Mouse (Mus musculus) adrenal gland (tissue): ENCODE measurements around the gene Gm49378.

ENCODE experiments used
- intact Hi-C: fragments of 180-260 bp; cut with DNase I; formaldehyde crosslinking; loops from one replicate; pipeline ENCODE4 v1.15.1; 2025

The Gm49378 gene

DNA sequence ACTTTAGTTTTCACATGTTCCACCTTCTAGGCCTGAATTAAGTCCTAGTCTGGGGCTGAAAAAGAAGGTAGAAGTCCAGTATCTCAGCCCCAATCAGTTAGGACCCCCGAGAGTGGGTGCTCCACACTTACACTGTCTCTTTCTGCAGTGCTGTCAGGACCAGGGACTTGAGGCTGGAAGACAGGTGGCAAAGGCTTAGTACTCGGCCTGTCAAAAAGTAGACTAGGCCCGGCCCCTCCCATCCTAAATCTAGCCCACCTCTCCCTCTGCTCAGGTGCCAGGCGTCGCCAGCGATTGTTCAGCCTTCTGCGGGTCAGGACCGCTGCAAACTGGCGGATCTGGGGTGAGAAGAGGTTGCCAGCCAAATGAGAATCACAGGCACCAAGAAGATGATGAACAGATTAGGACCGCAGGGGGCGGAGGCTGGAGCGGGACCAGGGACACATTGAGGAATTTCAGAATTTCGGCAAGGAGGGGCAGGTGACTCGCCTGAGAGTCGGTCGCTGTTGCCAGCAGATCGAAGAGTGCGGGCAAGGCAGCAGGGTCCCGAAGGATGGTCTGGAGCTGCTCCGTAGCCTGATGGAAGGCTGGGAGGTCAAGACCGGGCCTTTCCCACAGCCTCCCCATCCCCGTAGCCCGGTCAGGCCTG is 2.7 kb downstream of the Gm49378 start:
- intact Hi-C loops, result loop anchor here (2.0 to 5.0 kb wide), 2 partner anchors 37 to 110 kb away; partner anchors contain the start of genes Dhrs1, Gmpr2, Nedd8 and Nop9

DNA sequence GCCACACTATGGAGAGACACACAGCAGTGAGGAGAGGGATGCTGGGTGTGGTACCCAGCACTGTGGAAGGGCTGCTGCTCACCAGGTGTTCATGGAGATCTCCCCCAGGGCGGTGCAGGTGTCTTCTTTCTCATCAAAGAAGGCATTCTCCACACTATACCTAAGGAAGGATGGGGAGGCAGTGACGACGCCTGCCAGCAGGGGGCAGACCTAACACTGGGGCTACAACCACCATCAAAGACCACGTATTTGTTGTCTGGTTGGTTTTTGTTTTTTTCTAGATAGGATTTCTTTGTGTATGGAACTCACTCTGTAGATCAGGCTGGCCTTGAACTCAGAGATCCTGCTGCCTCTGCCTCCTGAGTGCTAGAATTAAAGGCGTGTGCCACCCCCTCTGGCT is 8.4 kb downstream of the Gm49378 start:
- intact Hi-C loops, result loop anchor here (5.0 kb wide), 1 partner anchor 128 kb away; the partner anchor contains the start of gene Cideb

- intact Hi-C loops, result loop anchor here (5.0 kb wide), 1 partner anchor 129 kb away; the partner anchor contains the start of gene Cideb
Observed at GRCm38 (mm10) chr14:55628077-55628827, 9.4 kb downstream of the Gm49378 start.

DNA sequence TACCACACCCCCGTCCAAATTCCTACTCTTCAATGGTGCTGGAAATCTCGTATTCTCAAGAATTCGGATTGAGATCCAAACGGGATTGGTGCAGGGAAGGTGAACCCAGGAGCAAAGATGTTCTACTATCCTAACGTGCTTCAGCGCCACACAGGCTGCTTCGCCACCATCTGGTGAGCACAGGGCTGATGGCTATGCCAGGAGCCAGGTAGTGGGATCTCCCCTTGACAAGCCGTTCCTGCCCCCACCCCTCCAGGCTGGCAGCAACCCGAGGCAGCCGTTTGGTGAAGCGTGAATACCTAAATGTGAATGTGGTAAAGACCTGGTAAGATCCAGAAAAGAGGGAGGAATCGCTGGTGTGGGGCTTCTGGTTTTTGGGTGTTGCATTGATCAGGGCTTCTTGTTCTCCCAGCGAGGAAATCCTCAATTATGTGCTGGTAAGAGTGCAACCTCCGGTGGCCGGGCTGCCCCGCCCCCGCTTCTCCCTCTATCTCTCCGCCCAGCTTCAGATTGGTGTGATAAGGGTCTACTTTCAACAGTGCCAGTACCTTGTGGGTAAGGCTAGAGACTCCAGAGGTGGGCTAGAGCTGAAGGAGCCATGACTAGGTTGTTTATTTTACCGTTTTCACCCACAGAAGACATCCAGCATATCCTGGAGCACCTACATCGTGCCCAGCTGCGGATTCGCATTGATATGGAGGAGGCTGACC is 19.1 kb downstream of the Gm49378 start:
- intact Hi-C loops, result no loop called here

GRCm38 (mm10) chr14:55617822-55618221 is 19.9 kb downstream of the Gm49378 start, which contains the start of gene Rec8:
Gene Rec8, plus strand, starts transcription at chr14:55618037.
- intact Hi-C loops, result no loop called here

DNA sequence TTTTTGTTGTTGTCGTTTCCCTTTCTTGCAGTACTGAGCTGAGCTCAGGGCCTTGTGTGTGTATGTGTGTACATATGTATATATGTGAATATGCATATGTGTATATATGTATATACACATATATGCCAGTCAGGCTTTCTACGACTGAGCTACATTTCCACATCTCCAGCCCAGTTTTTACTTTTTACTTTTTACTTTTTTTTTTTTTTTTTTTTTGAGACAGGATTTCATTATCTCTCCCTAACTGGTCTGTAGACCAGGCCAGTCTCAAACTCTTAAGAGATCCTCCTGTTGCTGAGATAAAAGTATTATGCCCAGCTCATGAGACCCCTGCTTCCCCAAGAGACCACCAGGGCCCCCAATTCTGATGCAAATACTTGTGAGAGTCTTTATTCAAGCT is 20.9 kb downstream of the Gm49378 start:
- intact Hi-C loops, result no loop called here

DNA sequence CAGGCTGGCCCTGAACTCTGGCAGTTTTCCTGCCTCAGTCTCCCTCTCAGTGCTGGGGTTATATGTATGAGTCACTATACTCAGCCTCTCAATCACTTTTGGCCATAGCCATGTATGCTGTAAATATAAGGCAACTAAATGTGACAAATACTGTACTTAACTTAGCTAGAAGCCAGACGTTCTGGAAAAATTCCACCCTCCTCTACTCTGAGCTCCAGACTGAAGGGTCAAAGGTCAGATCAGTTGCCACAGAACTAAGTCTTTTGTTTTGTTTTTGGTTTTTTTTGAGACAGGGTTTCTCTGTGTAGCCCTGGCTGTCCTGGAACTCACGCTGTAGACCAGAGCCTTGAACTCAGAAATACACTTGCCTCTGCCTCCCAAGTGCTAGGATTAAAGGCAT is 21.8 kb downstream of the Gm49378 start:
- intact Hi-C loops, result no loop called here

DNA sequence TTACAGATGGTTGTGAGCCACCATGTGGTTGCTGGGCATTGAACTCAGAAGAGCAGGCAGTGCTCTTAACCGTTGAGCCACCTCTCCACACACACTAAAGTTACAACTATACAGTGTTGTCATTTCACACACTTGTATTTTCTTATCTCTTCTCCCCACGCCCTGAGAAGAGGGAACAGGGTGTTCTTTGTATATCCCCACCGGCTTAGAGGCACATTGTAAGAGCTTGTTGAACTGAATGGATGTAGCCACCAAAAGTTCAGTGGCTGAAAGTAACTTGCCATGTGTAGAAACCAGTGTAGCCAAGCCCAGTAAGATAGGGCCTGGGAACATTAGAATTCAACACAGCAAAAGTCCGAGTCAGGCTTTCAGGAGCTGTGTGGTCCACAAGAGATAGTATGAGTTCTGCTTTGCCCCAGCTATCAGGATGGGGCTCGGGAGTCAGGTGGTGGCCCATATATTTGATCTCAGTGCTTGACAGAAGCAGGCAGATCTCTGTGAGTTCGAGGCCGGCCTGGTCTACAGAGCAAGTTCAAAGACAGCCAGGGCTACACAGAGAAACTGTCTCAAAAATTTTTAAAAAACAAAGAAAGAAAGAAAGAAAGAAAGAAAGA is 23.0 kb downstream of the Gm49378 start:
- intact Hi-C loops, result no loop called here

GRCm38 (mm10) chr14:55613346-55613745 is 24.3 kb downstream of the Gm49378 start:
- intact Hi-C loops, result no loop called here

DNA sequence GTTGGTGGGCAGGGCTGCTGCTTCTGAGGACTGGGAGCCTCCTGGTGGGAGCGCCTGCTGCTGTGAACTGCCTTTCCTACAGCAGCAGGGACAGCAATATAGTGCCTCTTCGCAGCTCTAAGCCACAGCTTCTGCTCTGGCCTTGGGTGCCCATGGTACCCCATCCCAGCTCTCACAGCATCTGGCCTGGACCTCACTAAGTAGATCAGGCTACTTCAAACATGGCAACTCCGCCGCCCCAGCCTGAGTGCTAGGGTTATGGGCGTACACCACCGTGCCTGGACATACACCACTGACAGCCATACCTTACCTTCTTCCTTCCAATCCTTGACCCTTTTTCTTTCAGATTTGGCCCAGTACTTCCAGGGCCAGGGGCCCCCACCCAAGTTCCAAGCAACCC is 29.4 kb downstream of the Gm49378 start:
- intact Hi-C loops, result no loop called here

GRCm38 (mm10) chr14:55605743-55606459 is 31.8 kb downstream of the Gm49378 start:
- intact Hi-C loops, result no loop called here

GRCm38 (mm10) chr14:55604823-55605222 is 32.9 kb downstream of the Gm49378 start:
- intact Hi-C loops, result loop anchor here (5.0 kb wide), 1 partner anchor 108 kb away; no protein-coding TSS in a partner anchor

- intact Hi-C loops, result loop anchor here (5.0 kb wide), 1 partner anchor 107 kb away; no protein-coding TSS in a partner anchor
Observed at GRCm38 (mm10) chr14:55603633-55604576, 33.8 kb downstream of the Gm49378 start.

DNA sequence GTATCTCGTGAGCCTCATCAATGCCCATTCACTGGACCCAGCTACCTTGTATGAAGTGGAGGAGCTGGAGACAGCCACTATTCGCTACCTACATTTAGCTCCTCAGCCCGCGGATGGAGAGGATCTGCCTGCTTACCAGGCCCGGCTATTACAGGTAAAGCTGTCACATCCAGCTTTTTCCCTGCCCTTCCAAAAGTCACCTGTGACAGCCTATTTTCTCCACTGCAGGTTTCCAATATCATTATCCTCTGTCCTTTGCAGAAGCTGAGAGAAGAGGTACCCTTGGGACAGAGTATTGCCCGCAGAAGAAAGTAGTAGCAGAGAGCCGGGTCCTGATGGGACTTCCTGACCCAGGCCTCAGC is 34.4 kb downstream of the Gm49378 start, which contains the start of gene Irf9:
Gene Irf9, plus strand, starts transcription at position 301 of the 362 bp plus-strand sequence.
- intact Hi-C loops, result loop anchor here (5.0 kb wide), 1 partner anchor 106 kb away; no protein-coding TSS in a partner anchor

DNA sequence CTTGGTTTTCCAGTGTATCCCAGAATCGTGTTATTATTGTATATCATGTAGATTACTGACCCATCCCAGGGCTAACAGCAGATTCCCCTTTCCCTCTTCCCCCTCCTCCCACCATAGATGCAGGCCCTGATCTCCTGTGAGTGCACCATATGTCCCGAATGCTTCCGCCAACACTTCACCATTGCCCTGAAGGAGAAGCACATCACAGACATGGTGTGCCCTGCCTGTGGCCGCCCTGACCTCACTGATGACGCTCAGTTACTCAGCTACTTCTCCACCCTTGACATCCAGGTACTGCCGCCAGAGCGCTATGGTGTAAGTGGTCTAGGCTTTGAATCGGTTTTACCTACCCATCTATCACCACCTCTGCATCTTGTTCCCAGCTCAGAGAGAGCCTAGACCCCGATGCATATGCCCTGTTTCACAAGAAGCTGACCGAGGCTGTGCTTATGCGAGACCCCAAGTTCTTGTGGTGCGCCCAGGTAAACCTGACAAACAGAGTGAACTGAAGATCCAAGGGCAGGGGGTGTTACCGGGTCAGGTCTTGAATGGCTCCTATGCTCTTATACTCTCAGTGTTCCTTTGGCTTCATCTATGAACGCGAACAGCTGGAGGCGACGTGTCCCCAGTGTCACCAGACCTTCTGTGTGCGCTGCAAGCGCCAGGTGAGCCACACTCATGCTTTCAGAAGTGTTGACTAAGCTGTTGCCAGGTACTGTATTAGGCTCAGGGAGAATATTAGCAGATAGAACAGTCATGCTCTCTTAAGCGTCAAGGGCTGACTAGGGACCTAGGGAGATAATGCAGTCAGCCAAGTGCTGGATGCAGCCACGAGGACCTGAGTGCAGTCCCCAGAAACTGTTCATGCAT is 38.9 kb downstream of the Gm49378 start:
- intact Hi-C loops, result no loop called here

GRCm38 (mm10) chr14:55596036-55596690 is 41.5 kb downstream of the Gm49378 start:
- intact Hi-C loops, result no loop called here

DNA sequence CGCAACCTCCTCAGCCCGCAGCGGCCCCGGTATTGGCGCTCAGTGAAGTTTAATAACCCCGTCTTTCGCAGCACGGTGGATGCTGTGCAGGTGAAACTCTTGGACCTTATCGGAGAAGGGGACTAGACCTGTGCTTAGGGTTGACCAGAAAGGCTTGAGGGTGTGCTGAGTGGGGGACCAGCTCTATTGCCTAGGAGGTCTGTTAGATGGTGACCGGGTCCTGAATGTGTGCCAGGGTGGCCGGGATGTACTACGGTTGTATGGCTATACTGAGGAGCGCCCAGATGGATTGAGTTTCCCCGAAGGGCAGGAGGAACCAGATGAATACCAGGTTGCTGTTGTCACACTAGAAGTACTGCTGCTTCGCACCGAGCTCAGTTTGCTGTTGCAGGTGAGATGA is 45.5 kb downstream of the Gm49378 start:
- intact Hi-C loops, result no loop called here

- intact Hi-C loops, result no loop called here
Observed at GRCm38 (mm10) chr14:55591331-55591891, 46.3 kb downstream of the Gm49378 start, which contains the start of gene Rnf31. Gene Rnf31, plus strand, starts transcription at chr14:55591708.
